Mouse (Mus musculus) small intestine, adult 2 months (tissue): Measurements from ENCODE around the gene Cit.

Experiments
- CTCF ChIP-seq: fragments of 200-500 bp; IDR thresholded peaks from 2 replicates; pipeline ENCODE4 v1.5.1; 2012; ENCODE audit warnings: low read depth, mild to moderate bottlenecking, control low read depth, inconsistent platforms, low read length, moderate library complexity, mixed read lengths; ENCODE audit not compliant: insufficient replicate concordance, insufficient read length; ENCODE audit errors: extremely low read depth
- POLR2A ChIP-seq: fragments of 200-500 bp; IDR thresholded peaks from 2 replicates; pipeline ENCODE4 v1.6.1; 2012; ENCODE audit warnings: low read depth, mild to moderate bottlenecking, control low read depth, inconsistent platforms, low read length, moderate library complexity

DNA sequence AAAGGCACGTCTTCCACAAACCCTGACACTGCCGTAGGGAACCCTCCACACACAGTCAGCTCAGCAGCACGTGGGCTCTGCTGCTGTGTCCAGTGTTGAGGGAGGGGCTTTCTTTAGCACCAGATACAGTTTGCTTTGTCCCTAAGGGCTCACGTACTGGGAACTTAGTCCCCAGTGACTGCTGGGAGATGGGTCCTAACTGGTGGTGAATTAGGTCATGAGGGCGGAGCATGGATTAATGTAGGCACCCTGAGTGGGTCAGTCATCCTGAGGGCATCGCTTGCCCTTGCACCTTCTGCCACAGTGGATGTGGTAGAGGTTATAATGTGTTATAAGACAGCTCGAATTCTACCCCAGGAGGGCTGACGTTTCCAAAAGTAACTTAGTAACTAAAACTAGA is 172.3 kb downstream of the Cit start:
- TF ChIP-seq POLR2A (no peak), CTCF (no peak)
